Mouse (Mus musculus) gastrocnemius, postnatal 14 days (tissue): ENCODE measurements around the gene Dnah7c. TPM values are rescaled to one million over a fixed set of nuclear protein-coding genes. Genes with fewer than 3 reads are reported as not detected.
A peak's percentile ranks its signal among the peaks of the same experiment; 100 is the strongest.
"Not testable (repeated sequence)": the region's sequence is repeated elsewhere in the genome, so short reads cannot be mapped to it uniquely, and the experiment has no call there.

Source experiments
- DNase-seq: peaks from one replicate; pipeline ENCODE4 v3.0.0; 2021; ENCODE audit warnings: mixed read lengths
- intact Hi-C: fragments of 180-260 bp; cut with DNase I; formaldehyde crosslinking; loops from one replicate; pipeline ENCODE4 v1.15.1; 2025; ENCODE audit warnings: low total_unique reads
- long read RNA-seq, 2 experiments: library from polyadenylated mRNA; stranded (forward); transcript quantifications; one replicate each; pipeline ENCODE4 v2.0.0; 2021
- total RNA-seq, 2 experiments: library from RNA; stranded (reverse); gene quantifications; 2 replicates each; pipeline ENCODE4 v1.2.3; 2021

The Dnah7c gene
- total RNA-seq: not detected
- long read RNA-seq, experiment 1: 0 reads
- long read RNA-seq, experiment 2: 0 reads

DNA sequence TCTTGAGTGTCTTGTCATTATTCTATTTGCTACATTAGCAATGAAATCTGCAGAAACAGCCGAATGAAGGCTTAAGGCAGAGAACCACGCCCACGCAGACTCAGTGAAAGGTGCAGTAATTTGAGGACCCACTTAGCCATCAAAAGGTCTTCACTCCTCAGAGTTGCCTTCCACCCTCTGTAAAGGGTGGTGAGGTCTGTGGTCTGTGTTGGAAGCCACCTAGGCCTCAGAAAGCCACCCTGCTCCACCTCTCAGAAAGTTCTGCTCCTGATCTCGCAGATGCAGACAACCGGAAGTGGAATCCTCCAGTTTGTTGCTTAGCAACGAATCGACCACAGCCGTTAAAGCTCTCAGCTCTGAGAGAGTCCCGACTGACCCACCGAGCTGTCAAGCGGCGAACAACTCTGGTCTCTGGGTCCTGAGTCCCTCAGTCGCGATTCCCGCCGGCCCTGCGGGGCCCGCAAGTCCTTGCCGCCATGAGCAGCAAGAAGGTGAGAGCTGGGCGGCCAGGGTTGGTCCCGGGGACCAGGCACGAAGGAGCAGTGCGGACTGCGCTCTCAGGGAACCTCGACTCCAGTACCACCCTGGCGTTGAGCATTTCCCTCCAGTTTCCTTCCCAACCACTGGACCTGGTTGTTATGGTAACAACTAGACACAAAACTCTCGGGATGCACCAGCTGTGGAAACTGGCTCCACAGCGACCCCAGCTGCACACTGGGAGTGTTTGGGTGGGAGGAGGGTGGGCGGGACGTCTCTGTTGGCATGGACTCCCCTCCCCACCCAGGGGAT lies at the start of gene Dnah7c:
Dnah7c (plus strand) TSS at position 456 of the 789 bp plus-strand sequence.
- no peak for DNase-seq
- intact Hi-C loops: no loop called here

DNA sequence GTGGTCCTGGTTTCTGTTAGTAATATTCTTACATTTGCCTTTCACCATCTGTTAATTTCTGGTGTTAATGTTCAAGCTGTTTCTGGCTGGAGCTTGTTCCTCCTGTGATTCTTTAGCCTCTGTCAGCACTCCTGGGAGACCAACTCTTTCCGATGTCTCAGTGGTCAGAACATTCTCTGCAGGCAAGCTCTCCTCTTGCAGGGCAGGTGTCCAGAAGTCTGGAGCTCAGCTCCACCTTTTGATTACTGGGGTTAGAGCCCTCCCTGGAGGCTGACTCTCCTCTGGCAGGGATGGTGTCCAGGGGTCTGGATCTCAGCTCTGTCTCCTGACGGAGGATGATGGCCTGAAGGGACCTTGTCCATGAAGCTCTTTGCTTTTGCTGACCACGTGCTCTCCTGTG lies 44.8 kb upstream of the Dnah7c start:
- intact Hi-C loops: not testable (repeated sequence)

GRCm38 (mm10) chr1:46394681-46395297 lies 30.6 kb upstream of the Dnah7c start:
- intact Hi-C loops, DNase-seq: not testable (repeated sequence)

More for the DNA sequence above, 44.8 kb upstream of the Dnah7c start:
- DNase-seq: not testable (repeated sequence)

DNA sequence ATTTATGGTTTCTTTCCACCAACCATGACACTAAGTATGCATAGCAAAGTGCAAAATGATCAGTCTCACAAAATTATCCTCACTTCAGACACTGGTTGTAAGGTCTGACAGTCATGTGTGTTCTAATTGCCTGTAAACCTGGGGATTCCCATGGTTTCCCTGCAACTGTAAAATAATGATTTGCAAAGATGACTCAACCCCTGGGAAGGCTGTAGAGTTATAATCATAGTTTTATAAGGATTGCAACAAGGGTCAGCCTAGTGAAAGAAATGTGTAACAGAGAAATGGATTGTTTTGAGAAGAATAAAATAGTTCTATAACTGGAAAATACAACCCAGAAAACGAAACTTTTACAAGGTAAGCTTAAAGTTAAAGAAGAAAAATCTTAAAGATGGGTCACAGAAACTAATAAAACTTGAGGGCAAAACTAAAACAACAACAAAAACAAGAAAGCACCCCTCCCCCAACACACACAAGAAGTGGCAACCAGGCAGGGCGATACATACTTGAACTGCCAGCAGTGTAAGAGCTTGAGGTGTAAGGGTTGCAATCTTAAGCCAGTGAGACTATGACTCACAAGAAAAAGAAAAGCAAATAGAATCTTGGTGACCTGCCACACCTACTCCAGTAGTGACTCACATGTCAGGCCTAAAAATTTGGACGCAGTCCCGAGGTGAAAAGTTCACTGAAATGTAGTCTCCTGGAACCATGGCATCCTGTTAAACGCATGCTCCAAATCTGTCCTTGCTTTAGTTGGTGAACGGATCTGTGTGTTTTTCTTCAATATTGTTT lies 16.9 kb upstream of the Dnah7c start:
- intact Hi-C loops: no loop called here
- DNase-seq: peak; percentile 12

- not testable (repeated sequence) for DNase-seq
- intact Hi-C loops: loop anchor here (10.0 kb wide), 1 partner anchor 350 kb away; the partner anchor contains the start of gene Dnah7b
Observed at GRCm38 (mm10) chr1:46414798-46415197, 10.6 kb upstream of the Dnah7c start.

DNA sequence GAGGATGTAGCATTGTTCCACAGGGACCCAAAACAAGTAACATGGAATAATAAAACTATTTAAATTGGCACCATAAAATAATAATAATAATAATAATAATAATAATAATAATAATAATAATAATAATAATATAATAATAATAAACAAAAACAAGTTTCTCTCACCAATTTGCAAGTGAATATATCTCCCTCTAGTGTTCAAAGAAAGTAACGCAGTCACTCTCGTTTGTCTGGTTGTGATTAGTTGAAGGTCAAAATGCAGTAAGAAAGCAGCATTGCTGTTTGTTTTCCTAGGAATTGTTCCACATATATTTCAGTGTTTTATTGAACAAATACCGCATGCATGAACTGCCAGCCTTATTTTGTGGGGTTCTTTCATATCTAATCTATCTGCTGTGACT lies 8.4 kb upstream of the Dnah7c start:
- DNase-seq: not testable (repeated sequence)
- intact Hi-C loops: loop anchor here (10.0 kb wide), 1 partner anchor 352 kb away; the partner anchor contains the start of gene Dnah7b

DNA sequence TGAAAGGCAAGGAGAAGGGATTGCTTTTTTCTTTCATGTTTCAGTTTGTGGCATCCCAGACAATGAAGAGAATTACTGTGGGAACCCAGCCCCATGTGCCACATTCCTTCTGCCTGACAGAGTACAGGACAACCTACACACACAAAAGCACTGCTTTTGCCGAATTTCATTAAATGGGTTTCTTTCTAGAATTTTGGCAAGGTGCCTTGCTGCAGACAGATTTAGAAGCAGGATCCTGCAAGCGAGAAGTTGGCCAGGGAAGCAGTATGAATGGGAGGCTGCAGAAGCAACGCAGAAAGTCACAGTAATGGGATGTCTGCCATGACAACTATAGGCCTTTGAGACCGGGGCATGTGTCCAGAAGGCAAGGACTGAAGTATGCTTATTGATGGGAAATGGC lies 6.4 kb upstream of the Dnah7c start:
- intact Hi-C loops: loop anchor here (10.0 kb wide), 1 partner anchor 354 kb away; the partner anchor contains the start of gene Dnah7b
- DNase-seq: not testable (repeated sequence)

GRCm38 (mm10) chr1:46428401-46428800 lies 3.0 kb downstream of the Dnah7c start:
- DNase-seq: no peak
- intact Hi-C loops: no loop called here

- intact Hi-C loops, DNase-seq: not testable (repeated sequence)
Observed at GRCm38 (mm10) chr1:46514671-46515070, 89.3 kb downstream of the Dnah7c start.

- no peak for DNase-seq
- intact Hi-C loops: no loop called here
Observed at GRCm38 (mm10) chr1:46521032-46521431, 95.6 kb downstream of the Dnah7c start.

GRCm38 (mm10) chr1:46526537-46526936 lies 101.1 kb downstream of the Dnah7c start:
- intact Hi-C loops: not testable (repeated sequence)

DNA sequence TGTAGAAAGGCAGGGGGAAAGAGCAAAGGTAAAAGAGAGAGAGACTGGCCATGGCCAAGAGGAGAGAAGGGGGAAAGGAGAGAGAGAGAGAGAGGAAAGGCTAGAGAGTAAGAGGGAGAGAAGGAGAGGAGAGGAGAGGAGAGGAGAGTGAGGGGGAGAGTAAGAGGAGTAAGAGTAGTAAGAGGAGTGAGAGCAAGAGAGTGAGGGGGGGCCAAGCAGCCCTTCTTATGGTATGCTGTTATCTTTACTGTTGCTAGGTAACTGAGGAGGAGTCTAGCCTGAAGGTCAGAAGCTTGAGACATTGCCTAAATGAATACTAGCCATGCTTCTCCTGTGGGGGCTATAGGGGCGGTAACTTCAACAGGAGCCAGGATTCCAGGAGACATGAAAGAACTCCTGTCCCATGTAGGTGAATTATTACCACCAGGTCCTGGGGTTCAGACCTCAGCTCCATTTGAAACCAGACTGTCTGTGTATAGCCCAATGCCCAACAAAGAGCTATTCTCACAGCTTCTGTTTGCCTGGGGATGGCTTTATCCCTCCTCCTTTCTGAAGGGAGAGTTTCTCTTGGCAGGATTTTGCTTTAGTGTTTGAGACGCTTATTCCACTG lies 119.5 kb downstream of the Dnah7c start:
- intact Hi-C loops: no loop called here
- no peak for DNase-seq

More at GRCm38 (mm10) chr1:46526537-46526936, 101.1 kb downstream of the Dnah7c start:
- DNase-seq: not testable (repeated sequence)

DNA sequence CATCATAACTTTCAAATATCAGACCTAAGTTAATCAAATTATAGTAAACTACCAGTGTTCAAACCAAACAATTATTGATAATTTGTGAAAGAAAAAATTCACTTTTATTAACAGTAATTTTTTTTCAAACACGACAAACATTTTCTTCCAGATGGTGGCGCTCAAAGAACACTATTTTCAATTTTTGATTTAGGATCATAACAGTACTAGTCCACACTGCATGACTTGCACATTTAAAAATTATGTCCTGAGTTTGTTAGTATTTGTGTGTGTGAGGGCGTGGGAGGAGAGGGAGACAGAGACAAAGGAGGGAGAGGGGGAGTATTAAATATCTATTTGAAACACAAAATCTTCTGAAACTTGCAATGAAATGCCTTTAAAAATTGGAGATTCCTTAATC lies 155.0 kb downstream of the Dnah7c start:
- intact Hi-C loops: no loop called here
- DNase-seq: no peak

- intact Hi-C loops, DNase-seq: not testable (repeated sequence)
Observed at GRCm38 (mm10) chr1:46593826-46594225, 168.4 kb downstream of the Dnah7c start.

- DNase-seq, intact Hi-C loops: not testable (repeated sequence)
Observed at GRCm38 (mm10) chr1:46596343-46596742, 171.0 kb downstream of the Dnah7c start.

- DNase-seq: no peak
- intact Hi-C loops: no loop called here
Observed at GRCm38 (mm10) chr1:46620331-46620730, 194.9 kb downstream of the Dnah7c start.

DNA sequence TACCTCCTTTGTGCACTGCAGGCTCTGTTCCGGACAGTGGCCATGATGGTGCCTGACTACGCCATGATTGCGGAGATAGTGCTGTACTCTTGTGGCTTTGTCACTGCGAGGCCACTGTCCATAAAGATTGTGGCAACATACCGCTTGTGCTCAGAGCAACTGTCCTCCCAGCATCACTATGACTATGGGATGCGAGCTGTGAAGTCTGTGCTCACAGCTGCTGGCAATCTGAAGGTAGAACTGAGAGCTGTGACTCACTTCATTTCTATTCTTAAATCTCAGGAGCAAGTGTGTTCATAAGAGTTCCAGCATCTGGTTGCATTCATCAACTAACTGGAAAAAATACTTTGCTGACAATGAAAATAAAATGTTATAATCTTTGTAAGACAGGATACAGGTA lies 200.5 kb downstream of the Dnah7c start:
- DNase-seq, intact Hi-C loops: not testable (repeated sequence)

DNA sequence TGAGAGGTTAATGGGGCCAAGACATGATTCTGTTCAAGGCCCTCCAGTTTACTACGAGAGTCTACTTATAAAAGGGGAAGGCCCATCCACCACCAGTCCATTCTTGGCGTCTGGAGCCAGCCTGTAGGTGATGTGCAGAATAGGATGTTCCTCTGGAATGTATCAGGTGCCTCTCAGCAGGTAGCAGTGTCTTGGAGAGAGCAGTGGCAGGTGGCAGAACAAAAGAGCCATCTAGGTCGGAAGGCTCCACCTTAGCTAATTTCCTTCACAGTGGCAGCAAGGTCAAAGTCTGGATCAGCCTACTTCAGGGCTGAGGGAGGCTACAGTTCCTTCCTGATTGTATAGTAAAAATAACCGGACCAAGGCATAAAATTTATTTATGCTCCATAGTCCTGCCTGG lies 224.4 kb downstream of the Dnah7c start:
- DNase-seq, intact Hi-C loops: not testable (repeated sequence)

- intact Hi-C loops, DNase-seq: not testable (repeated sequence)
Observed at GRCm38 (mm10) chr1:46652721-46653120, 227.3 kb downstream of the Dnah7c start.
